Mouse (Mus musculus): Measurements from ENCODE around the gene Gnas.

DNA sequence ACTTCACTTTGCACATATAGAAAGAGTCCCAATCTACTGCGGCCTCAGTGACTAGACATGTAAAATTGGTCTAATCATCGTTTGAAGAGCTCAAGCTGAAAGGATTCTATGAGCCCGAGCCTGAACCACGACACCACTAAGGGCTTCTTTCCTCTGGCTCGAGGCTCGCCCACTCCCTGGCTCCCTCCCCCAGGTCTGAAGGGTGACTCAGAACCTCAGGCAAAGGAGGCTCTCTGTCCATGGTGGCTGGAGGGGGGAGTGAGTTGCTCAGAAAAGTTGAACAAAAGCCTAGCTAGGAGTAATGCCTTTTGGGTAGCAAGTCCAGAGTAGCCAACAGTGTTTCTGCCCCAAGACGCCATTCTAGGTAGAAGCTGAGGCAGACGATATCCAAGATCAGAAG is 4.3 kb upstream of the Gnas start:
- TF ChIP-seq CTCF (IDR thresholded peaks at IDR 0.05; ENCODE audit: low read depth) (no peak), EP300 (IDR thresholded peaks at IDR 0.05; ENCODE audit: low read depth) (no peak)
